Mouse (Mus musculus) lung, embryonic 15.5 days (tissue): ENCODE results near the gene Sparcl1. TPM values are rescaled to one million over a fixed set of nuclear protein-coding genes. Genes with fewer than 3 reads are reported as not detected.
A peak's percentile ranks its signal among the peaks of the same experiment; 100 is the strongest.

Source experiments
- ATAC-seq: fragments of 200-750 bp; cut with Nextera tagmentation; 2 replicates; pipeline ENCODE4 v1.8.0; 2017; ENCODE audit warnings: moderate number of reproducible peaks, borderline replicate concordance; ENCODE audit not compliant: low FRiP score, low TSS enrichment; ENCODE audit errors: extremely low read depth
- H3K27ac ChIP-seq: fragments of 300-500 bp; sonication (generic); 2 replicates; pipeline ENCODE4 v1.5.1; 2015; ENCODE audit warnings: moderate library complexity, mild to moderate bottlenecking, inconsistent platforms
- H3K27me3 ChIP-seq: fragments of 300-500 bp; sonication (generic); 2 replicates; pipeline ENCODE4 v1.6.1; 2015; ENCODE audit warnings: inconsistent platforms
- H3K36me3 ChIP-seq: fragments of 300-500 bp; sonication (generic); 2 replicates; pipeline ENCODE4 v1.6.1; 2015; ENCODE audit warnings: inconsistent platforms
- H3K4me1 ChIP-seq: fragments of 300-500 bp; sonication (generic); 2 replicates; pipeline ENCODE4 v1.6.1; 2015; ENCODE audit warnings: inconsistent platforms
- H3K4me2 ChIP-seq: fragments of 300-500 bp; sonication (generic); 2 replicates; pipeline ENCODE4 v1.6.1; 2015; ENCODE audit warnings: inconsistent platforms, mild to moderate bottlenecking, moderate library complexity
- H3K4me3 ChIP-seq: fragments of 300-500 bp; sonication (generic); 2 replicates; pipeline ENCODE4 v1.5.1; 2015; ENCODE audit warnings: mild to moderate bottlenecking, inconsistent platforms
- H3K9ac ChIP-seq: fragments of 300-500 bp; sonication (generic); 2 replicates; pipeline ENCODE4 v1.6.1; 2015; ENCODE audit warnings: inconsistent platforms
- H3K9me3 ChIP-seq: fragments of 300-500 bp; sonication (generic); 2 replicates; pipeline ENCODE4 v1.6.1; 2016; ENCODE audit warnings: inconsistent platforms
- WGBS: fragments of 180-500 bp; shearing (Covaris S2); methylation state at CpG from one replicate; pipeline ENCODE4 v1.1.7; 2015; 5-methylcytosine and 5-hydroxymethylcytosine counted together
- polyA plus RNA-seq: library from polyadenylated mRNA; unstranded; fragments of >200 nt; fragmentation: Nextera tagmentation; extraction: Ambion mirVana; gene quantifications from 2 replicates; pipeline ENCODE4 v1.2.1, GENCODE M21; 2015

Sparcl1 gene
- polyA plus RNA-seq, 1 experiment from 2014 or later, result 369 TPM

GRCm38 (mm10) chr5:104130891-104131290 is 17.4 kb upstream of the Sparcl1 start:
- Histone ChIP-seq H3K27me3 (no peaks in the 10 kb centered on the region), H3K27ac (no peak overlapping the region), H3K9me3 (no peaks in the 10 kb centered on the region), H3K4me3 (no peak overlapping the region), H3K36me3 (no peaks in the 10 kb centered on the region), H3K4me1 (peaks cover 10% of the 10 kb centered on the region), H3K9ac (no peak overlapping the region), H3K4me2 (no peak overlapping the region)
- WGBS, result 85% methylated on average over 4 of the region's 4 CpGs
- no peak for ATAC-seq

GRCm38 (mm10) chr5:104128281-104129031 is 14.9 kb upstream of the Sparcl1 start:
- H3K4me3 ChIP-seq, result no peak overlapping the region
- no peaks in the 10 kb centered on the region for H3K36me3 ChIP-seq
- peak overlapping the region; percentile 60; the same call in 1 of the 2 replicates for H3K27ac ChIP-seq
- H3K9me3 ChIP-seq, result no peaks in the 10 kb centered on the region
- no peaks in the 10 kb centered on the region for H3K27me3 ChIP-seq
- 37% methylated on average over 12 of the region's 12 CpGs for WGBS
- H3K4me1 ChIP-seq, result peaks cover 14% of the 10 kb centered on the region
- no peak overlapping the region for H3K4me2 ChIP-seq
- ATAC-seq, result no peak
- H3K9ac ChIP-seq, result no peak overlapping the region

GRCm38 (mm10) chr5:104127351-104127750 is 13.8 kb upstream of the Sparcl1 start:
- Histone ChIP-seq H3K4me3 (no peak overlapping the region), H3K9me3 (no peaks in the 10 kb centered on the region), H3K36me3 (no peaks in the 10 kb centered on the region), H3K4me2 (no peak overlapping the region), H3K27me3 (no peaks in the 10 kb centered on the region), H3K9ac (no peak overlapping the region), H3K27ac (no peak overlapping the region), H3K4me1 (peaks cover 15% of the 10 kb centered on the region)
- 89% methylated on average over 1 of the region's 1 CpGs for WGBS
- ATAC-seq, result no peak

GRCm38 (mm10) chr5:104126561-104127320 is 13.2 kb upstream of the Sparcl1 start:
- 69% methylated on average over 12 of the region's 12 CpGs for whole genome bisulfite sequencing
- Histone ChIP-seq H3K27me3 (no peaks in the 10 kb centered on the region), H3K4me1 (peaks cover 15% of the 10 kb centered on the region), H3K4me3 (no peak overlapping the region), H3K27ac (no peak overlapping the region), H3K36me3 (no peaks in the 10 kb centered on the region), H3K9ac (no peak overlapping the region), H3K4me2 (no peak overlapping the region), H3K9me3 (no peaks in the 10 kb centered on the region)
- no peak for ATAC-seq

- peak; percentile 72; the same call in 1 of the 2 replicates for ATAC-seq
- no peaks in the 10 kb centered on the region for H3K36me3 ChIP-seq
- 43% methylated on average over 6 of the region's 6 CpGs for WGBS
- H3K4me1 ChIP-seq, result peaks cover 15% of the 10 kb centered on the region
- H3K4me2 ChIP-seq, result no peak overlapping the region
- H3K9ac ChIP-seq, result no peak overlapping the region
- peak overlapping the region; percentile 36 for H3K27ac ChIP-seq
- no peaks in the 10 kb centered on the region for H3K9me3 ChIP-seq
- H3K27me3 ChIP-seq, result no peaks in the 10 kb centered on the region
- no peak overlapping the region for H3K4me3 ChIP-seq
Observed at GRCm38 (mm10) chr5:104124016-104124658, 10.6 kb upstream of the Sparcl1 start.

- H3K9me3 ChIP-seq, result no peaks in the 10 kb centered on the region
- H3K36me3 ChIP-seq, result no peaks in the 10 kb centered on the region
- H3K27ac ChIP-seq, result peak overlapping the region; percentile 92
- H3K9ac ChIP-seq, result no peak overlapping the region
- 53% methylated on average over 4 of the region's 4 CpGs for WGBS
- no peak for ATAC-seq
- H3K4me3 ChIP-seq, result no peak overlapping the region
- H3K4me1 ChIP-seq, result peaks cover 28% of the 10 kb centered on the region
- no peaks in the 10 kb centered on the region for H3K27me3 ChIP-seq
- H3K4me2 ChIP-seq, result no peak overlapping the region
Observed at GRCm38 (mm10) chr5:104115890-104116289, 2.4 kb upstream of the Sparcl1 start.

- no peak overlapping the region for H3K4me3 ChIP-seq
Observed at GRCm38 (mm10) chr5:104115118-104115517, 1.6 kb upstream of the Sparcl1 start.

GRCm38 (mm10) chr5:104112511-104112910 is 1.0 kb downstream of the Sparcl1 start:
- peak overlapping the region; percentile 49 for H3K4me2 ChIP-seq
- peak overlapping the region; percentile 41 for H3K4me3 ChIP-seq
- peak overlapping the region; percentile 33 for H3K9ac ChIP-seq
- H3K36me3 ChIP-seq, result no peaks in the 10 kb centered on the region
- H3K9me3 ChIP-seq, result no peaks in the 10 kb centered on the region
- H3K27ac ChIP-seq, result peak overlapping the region; percentile 92
- no peak for ATAC-seq
- H3K4me1 ChIP-seq, result peaks cover 59% of the 10 kb centered on the region
- H3K27me3 ChIP-seq, result no peaks in the 10 kb centered on the region
- 10% methylated on average over 5 of the region's 5 CpGs for WGBS

More at GRCm38 (mm10) chr5:104115118-104115517, 1.6 kb upstream of the Sparcl1 start:
- 23% methylated on average over 14 of the region's 14 CpGs for WGBS
- no peaks in the 10 kb centered on the region for H3K36me3 ChIP-seq
- no peaks in the 10 kb centered on the region for H3K27me3 ChIP-seq
- no peaks in the 10 kb centered on the region for H3K9me3 ChIP-seq
- no peak overlapping the region for H3K9ac ChIP-seq
- H3K27ac ChIP-seq, result peak overlapping the region; percentile 92
- 0 out of 2 replicates have a peak, but pooled peaks have one; percentile 36 for ATAC-seq
- H3K4me1 ChIP-seq, result peaks cover 34% of the 10 kb centered on the region
- H3K4me2 ChIP-seq, result peak overlapping the region; percentile 27

- Histone ChIP-seq H3K4me1 (peaks cover 60% of the 10 kb centered on the region), H3K27me3 (no peaks in the 10 kb centered on the region), H3K36me3 (no peaks in the 10 kb centered on the region), H3K4me3 (peak overlapping the region; percentile 41), H3K4me2 (peak overlapping the region; percentile 49), H3K9ac (peak overlapping the region; percentile 33), H3K9me3 (no peaks in the 10 kb centered on the region), H3K27ac (peak overlapping the region; percentile 92)
- WGBS, result 6% methylated on average over 9 of the region's 9 CpGs
- peak; percentile 44; the same call in 1 of the 2 replicates for ATAC-seq
Observed at GRCm38 (mm10) chr5:104112016-104112415, 1.5 kb downstream of the Sparcl1 start.

GRCm38 (mm10) chr5:104110171-104110920 is 3.2 kb downstream of the Sparcl1 start:
- H3K4me2 ChIP-seq, result peak overlapping the region; percentile 49
- no peaks in the 10 kb centered on the region for H3K9me3 ChIP-seq
- peak overlapping the region; percentile 15; the same call in 1 of the 2 replicates for H3K9ac ChIP-seq
- H3K4me1 ChIP-seq, result peaks cover 46% of the 10 kb centered on the region
- H3K27ac ChIP-seq, result peak overlapping the region; percentile 92
- no peak for ATAC-seq
- peak overlapping the region; percentile 41 for H3K4me3 ChIP-seq
- WGBS, result 22% methylated on average over 9 of the region's 9 CpGs
- no peaks in the 10 kb centered on the region for H3K36me3 ChIP-seq
- H3K27me3 ChIP-seq, result no peaks in the 10 kb centered on the region

GRCm38 (mm10) chr5:104109516-104109915 is 4.0 kb downstream of the Sparcl1 start:
- peak overlapping the region; percentile 92 for H3K27ac ChIP-seq
- H3K27me3 ChIP-seq, result no peaks in the 10 kb centered on the region
- no peak overlapping the region for H3K9ac ChIP-seq
- no peaks in the 10 kb centered on the region for H3K9me3 ChIP-seq
- peak overlapping the region; percentile 49 for H3K4me2 ChIP-seq
- 22% methylated on average over 3 of the region's 3 CpGs for WGBS
- ATAC-seq, result 0 out of 2 replicates have a peak, but pooled peaks have one; percentile 25
- no peaks in the 10 kb centered on the region for H3K36me3 ChIP-seq
- no peak overlapping the region for H3K4me3 ChIP-seq
- peaks cover 38% of the 10 kb centered on the region for H3K4me1 ChIP-seq
